Mouse (Mus musculus) megakaryocyte, adult 5-6 weeks (primary cell): ENCODE measurements at regions not wholly inside any gene's neighbourhood (a gene's known extent, or its start where the extent isn't known, plus 50 kb on each side); places are given as distances from the start of the nearest gene placed in this dataset.

Experiments
- ATAC-seq: 2 replicates; pipeline ENCODE4 v1.8.0; 2016; ENCODE audit warnings: mild to moderate bottlenecking, inconsistent platforms; ENCODE audit not compliant: poor library complexity, severe bottlenecking

- no peak for ATAC-seq
Observed at GRCm38 (mm10) chr1:61407201-61407600, 231.4 kb upstream of the Pard3b start.

DNA sequence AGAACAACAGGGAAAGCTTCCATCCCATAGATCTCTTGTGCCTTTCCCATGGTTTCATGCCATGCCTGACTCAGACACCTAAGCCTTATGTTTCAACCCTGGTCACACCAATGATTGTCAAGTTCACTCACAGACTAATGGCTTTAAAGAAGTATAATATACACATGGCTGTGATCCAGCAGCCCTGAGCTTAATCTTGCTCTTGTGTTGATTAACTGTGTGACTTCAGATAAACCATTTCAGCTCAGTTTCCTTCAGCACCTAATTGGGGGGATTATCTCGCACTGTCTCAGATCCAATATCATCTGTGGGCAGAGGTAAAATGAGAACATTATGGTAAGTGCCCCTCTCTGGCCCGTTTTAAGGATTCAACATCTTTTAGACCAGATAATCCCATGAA, 223.9 kb upstream of the Pard3b start:
- ATAC-seq: no peak

GRCm38 (mm10) chr1:61415426-61416195, 223.0 kb upstream of the Pard3b start:
- ATAC-seq: no peak

DNA sequence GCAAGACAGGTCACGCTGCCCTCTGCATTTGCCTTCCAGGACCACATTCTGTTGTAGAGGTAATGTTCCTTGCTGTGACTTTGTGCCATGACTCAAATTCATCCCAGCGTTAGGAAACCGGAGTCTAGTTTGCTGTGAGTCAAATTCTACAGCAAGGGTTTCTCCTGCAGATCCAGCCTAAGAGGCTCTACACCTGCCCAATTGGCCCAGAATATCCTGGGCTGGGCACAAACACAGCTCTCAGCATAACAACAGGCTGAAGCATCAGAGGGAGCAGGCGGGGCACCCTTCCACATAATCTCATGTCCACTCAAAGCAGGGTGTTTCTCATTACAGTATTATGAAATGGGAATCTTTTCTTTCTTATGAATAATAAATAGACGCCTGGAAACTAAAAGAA, 220.2 kb upstream of the Pard3b start:
- no peak for ATAC-seq

- no peak for ATAC-seq
Observed at GRCm38 (mm10) chr1:61419839-61420238, 218.8 kb upstream of the Pard3b start.

DNA sequence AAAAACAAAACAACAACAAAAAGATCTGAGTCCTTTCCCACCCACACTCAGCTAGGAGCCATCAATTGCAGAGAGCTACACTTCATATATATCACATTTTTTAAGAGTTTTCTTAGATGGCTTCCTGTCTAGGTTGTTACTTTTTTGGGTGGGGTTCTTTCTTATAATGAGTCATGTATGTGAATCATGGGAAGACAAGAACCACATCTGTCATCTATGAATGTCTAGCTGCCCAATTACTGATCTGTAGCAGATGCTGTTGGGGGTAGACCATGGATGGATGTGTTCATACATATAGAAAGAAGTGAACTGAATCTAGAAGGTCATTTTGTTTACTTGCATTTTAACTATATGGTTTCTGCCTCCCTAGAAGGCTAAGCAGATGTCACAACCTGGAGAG, 215.4 kb upstream of the Pard3b start:
- no peak for ATAC-seq

- no peak for ATAC-seq
Observed at GRCm38 (mm10) chr1:61428706-61429501, 209.7 kb upstream of the Pard3b start.

GRCm38 (mm10) chr1:61437603-61438002, 201.0 kb upstream of the Pard3b start:
- no peak for ATAC-seq

GRCm38 (mm10) chr1:61461435-61461834, 177.2 kb upstream of the Pard3b start:
- ATAC-seq: no peak

- no peak for ATAC-seq
Observed at GRCm38 (mm10) chr1:61470617-61471214, 167.9 kb upstream of the Pard3b start.

DNA sequence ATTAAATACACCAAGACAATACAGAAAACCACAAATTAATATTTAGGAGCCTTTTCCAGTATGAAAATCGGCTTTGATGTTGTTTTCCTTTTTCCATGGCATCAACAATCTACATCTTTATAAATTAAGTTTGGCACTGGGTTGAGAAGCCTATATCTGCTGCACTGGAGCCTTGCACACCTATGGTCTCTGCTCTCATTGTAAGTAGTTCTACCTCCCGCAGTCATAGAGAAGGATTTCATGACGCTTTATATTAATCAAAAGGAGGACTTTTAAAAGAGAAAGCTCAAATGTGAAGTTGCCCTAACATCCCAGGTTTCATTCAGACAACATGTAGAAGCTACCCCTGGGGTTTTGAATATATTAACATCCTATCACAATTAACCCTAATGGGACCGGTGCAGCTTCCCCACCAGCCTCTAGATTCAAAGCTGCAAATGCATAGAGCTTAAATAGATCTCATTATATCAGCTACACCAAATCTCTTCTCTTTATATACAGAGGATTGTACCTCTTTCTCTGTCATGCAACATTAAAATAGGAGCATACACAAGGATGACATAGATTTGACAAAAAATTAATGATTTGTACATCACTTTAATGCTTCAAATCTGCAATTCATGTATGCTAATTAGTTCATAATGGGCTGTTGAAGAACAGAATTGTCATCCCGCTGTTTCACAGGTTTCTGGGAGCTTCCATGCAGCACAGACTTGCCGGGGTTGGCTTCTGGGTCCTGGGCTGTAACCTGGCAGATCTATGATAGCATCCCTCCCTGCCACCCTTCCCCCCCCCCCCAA, 166.6 kb upstream of the Pard3b start:
- no peak for ATAC-seq

DNA sequence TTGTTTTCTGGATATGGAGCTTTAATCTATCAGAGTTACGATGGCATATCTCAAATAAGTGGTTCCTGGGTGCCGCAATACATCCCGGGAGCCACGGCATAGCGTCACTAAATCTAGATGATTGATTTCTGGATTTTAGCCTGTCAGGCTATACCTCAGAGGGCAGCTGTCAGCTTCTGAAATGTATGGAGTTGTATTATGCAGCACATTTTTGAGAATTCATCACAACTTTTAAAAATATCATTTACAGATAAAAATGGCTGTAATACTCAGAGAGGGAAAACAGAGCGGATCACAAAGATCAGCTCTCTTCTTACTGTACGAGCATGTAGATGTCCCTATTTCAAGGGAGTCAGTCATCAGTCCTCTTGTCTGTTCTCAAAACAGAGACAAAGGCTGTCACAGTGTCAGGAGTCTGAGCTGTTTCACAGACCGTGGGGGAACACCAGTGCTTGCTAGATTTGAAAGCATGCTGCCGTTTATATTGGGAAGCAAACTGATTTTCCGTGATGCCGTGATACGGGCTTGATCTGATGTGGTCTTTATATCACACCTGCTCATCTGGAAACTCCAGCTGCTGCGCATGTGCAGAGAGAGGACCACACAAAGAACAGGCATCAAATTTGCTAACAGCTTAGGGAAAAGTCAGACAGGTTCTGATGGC, 165.9 kb upstream of the Pard3b start:
- ATAC-seq: no peak

DNA sequence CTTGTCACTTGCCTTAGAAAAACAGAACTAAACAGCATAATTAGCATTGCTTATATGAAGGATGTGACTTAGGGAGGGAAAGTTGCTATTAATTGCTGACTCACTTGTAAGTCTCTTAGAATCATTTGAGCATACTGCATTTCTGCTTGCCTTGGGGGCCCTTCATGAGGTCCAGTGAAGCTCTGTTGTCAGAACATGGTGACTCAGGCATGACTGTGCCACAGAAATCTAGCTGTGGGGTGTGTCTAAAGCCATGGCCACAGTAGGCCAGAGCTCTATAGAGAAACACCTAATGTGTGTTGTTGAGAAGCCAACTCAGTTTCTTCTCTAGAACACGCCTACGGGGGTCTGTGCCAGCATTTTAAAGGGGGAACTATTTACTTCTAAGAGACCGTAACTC, 153.2 kb upstream of the Pard3b start:
- no peak for ATAC-seq

GRCm38 (mm10) chr1:61524886-61525285, 113.7 kb upstream of the Pard3b start:
- no peak for ATAC-seq

DNA sequence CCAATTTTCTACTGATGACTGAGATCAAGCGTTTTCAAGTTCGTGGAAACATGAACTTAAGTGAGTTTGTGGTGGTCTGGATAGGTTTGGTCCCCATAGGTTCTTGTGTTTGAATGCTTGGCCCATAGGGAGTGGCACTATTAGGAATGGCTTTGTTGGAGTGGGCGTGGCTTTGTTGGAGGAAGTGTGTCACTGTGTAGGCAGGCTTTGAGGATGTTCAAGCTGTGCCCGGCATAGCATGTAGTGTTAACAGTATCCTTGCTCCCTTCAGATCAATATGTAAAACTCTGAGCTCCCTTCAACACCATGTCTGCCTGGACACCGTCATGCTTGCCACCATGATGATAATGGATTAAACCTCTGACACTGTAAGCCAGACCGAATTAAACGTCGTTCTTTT, 112.7 kb upstream of the Pard3b start:
- no peak for ATAC-seq

DNA sequence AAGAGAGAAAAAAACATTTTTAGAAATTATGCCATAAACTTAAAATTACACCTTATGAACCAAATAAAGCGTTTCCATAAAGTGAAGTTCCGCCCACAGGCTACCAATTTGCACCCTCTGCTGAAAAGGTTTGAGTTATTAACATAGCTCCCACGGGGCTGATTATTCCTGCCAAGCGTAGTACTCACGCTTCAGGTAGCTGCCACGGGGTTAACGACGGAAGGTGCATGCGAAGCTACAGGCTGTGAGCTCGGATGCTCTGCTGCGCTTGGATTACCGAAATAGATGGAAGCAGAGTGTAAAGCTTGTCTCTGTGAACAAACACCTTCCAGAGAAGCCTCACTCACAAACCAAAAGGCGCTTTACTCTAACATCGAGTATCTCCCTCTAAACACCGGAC, 109.9 kb upstream of the Pard3b start:
- no peak for ATAC-seq

DNA sequence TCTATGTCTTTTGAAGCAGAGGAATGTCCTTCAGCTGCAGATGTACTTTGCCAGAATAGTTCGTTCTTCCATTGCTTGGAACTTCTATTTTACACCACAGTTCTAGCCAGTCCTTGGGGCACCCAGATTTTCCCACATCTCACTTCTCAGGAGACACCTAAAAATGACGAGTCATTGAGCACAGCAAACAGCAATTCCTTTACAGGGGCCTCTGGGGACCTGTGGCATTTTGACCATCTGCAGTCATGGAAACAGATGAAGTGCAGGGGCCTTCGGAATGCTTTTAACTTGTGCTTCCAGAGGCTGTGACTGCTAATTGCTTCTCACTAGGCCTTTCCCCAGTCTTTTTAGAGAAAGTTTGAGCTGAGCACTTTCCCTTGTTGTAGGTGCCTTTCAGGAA, 108.5 kb upstream of the Pard3b start:
- ATAC-seq: no peak

DNA sequence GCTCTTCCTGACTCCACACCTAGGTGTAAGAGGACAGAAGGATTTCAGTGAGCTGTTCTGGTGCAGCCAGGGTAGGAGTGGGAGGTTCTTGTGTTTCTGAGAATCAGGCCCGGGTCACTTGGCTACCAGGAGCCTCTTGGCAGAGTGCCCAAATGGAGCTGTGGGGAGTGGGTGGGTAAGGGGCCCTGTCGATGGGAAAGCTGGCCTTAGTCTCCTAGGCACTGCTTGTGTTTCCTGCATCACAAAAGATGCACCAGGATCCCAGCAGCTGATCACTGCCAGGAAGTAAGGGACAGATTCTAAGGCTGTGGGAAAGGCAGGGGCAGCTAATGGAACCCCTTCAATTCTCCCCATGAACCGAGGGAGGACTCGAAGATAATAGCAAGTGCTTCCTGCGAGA, 107.1 kb upstream of the Pard3b start:
- ATAC-seq: no peak

- ATAC-seq: no peak
Observed at GRCm38 (mm10) chr1:61540081-61540480, 98.5 kb upstream of the Pard3b start.

GRCm38 (mm10) chr1:61541166-61541565, 97.5 kb upstream of the Pard3b start:
- ATAC-seq: no peak
